Mouse (Mus musculus) retina, adult 2 months (tissue): Measurements from ENCODE around the gene Fam76b.
A peak's percentile ranks its signal among the peaks of the same experiment; 100 is the strongest.

ENCODE experiments used
- DNase-seq: peaks from one replicate; pipeline ENCODE4 v3.0.0-alpha.2; 2012; ENCODE audit warnings: low read depth, low spot score

Fam76b gene

DNA sequence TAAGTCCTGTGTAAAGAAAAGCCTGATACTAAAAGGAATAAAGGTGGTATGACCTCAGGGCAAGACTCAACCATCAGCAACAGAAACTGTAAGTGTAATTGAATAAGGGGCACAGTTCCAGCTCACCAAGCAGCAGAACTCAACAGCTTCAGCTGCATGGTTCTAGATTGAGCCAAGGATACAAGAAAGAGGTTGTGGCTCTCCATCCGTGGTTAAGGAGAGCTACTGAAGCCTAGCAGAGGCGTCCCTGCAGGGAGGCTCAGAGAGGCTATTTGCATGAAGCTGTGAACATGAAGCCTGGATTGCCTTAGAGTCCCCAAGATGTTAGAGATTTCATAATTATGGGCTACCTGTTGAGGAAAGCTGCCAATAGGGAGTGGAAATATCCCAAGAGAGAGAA is 40.1 kb downstream of the Fam76b start:
- no peak for DNase-seq

DNA sequence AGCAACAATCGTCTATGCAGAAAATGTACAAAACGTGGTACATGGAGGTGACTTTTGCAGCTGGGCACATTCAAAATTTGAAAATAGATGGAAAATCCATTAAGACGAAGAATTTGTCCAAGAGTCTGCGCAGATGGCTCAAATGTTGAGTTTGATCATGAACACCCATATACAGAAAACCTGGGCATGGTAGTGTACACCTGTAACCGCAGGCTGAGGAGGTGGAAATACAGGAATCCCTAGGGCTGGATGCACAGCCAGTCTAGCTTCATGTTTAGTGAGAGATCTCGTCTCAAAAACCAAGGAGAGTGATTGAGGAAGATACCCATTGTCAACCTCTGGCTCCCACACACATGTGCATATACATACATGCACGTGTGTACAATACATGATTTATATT is 44.1 kb downstream of the Fam76b start:
- no peak for DNase-seq

GRCm38 (mm10) chr9:13874359-13874758 is 46.8 kb downstream of the Fam76b start:
- no peak for DNase-seq

- no peak for DNase-seq
These were observed 47.8 kb downstream of the Fam76b start for GRCm38 (mm10) chr9:13875340-13875739.

- no peak for DNase-seq
These were observed 53.2 kb downstream of the Fam76b start for GRCm38 (mm10) chr9:13880761-13881160.

DNA sequence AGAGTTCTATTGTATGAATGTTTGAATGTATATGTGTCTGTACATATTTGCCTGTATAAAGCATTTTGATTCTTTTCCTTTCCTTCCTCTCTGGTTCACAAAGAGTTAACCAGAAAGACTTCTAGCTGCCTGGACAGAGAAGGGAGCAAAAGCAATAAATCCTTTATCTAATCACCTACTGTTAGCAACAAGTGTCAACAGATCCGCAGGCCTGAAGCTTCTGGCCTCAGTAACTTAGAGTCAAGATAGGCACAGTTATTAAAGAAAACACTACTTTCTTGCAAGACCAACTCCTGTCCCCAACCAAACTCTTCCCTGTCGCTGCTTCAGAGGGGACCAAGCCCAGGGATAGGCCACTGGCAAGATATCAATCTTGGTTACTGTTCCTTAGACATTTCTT is 55.0 kb downstream of the Fam76b start:
- DNase-seq: no peak

GRCm38 (mm10) chr9:13888981-13889380 is 61.5 kb downstream of the Fam76b start:
- no peak for DNase-seq

- peak; percentile 28 for DNase-seq
These were observed 62.1 kb downstream of the Fam76b start for GRCm38 (mm10) chr9:13889657-13890056.

DNA sequence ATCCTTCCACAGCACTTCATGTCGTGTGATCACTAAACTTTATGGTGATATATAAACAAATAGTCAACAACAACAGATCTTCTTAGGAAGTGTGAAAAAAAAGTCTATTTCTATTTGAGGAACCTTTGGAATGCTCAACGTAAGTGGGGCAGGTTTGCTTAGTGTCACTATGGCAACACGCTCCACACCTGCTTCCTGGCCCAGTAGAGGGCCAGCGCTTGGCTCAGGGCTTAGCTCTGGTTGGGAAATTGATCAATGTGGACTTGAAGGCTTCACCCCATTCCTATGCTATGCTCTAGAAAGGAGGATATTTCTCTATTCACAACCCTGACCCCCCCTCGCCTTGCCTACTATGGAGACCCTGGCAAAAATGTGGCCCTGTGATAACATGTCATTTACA is 62.7 kb downstream of the Fam76b start:
- no peak for DNase-seq

GRCm38 (mm10) chr9:13891888-13892287 is 64.4 kb downstream of the Fam76b start:
- no peak for DNase-seq

GRCm38 (mm10) chr9:13893044-13893443 is 65.5 kb downstream of the Fam76b start:
- DNase-seq: no peak

DNA sequence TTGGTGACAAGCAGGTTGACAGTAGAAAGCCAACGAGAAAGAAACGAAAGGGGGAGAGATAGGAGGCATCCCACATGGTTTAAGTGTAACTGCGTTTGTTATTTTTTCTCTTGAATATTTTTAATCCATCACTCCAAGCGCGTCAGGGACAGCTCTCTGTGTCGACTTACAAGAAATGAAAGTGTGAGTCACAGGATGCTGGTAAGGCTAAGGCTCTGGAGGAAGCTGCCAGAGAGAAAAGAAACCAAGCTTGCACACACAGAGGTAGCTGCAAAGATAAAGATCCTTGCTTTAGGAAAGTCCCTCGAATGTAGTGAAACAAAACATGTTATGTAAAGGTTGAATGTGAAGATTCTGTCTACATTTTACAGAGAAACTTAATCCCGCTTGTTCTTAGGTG is 67.0 kb downstream of the Fam76b start:
- DNase-seq: no peak

DNA sequence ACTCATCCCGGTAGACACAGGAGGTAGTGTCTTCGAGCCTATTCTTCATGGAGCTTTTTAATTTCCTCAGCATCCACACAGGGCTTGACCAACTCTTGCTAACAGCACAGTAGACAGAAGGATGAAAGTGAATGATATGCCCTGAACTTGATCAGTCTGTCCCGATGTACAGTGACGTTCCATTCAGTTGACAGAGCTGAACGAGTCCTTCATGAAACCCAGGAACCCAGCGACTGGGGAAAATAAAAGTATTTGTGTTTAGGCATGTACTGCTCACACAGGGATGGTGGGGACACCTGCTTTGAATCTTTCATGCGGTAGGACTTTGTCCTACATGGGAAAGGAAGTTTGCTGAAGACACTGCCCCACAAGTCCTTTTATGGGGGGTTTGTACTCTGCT is 67.4 kb downstream of the Fam76b start:
- no peak for DNase-seq

DNA sequence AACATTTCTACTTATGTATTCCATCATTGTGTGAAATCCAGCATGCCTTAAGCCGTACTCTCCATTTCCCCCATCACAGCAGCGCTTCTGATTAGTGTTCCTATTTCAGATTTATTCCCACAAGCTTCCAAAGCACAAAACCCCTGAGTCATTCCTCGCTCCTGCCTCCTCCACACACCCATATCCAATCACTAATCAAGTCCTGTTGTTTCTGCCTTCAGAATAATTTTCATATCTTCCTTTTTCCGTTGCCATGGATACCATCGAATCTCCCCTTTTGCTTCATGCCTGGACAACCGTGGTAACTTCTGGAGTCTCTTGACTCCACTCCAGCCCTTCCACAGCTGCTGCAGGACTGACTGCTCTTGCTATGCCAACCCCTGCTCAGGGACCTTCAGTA is 68.5 kb downstream of the Fam76b start:
- DNase-seq: no peak

GRCm38 (mm10) chr9:13898510-13899305 is 71.2 kb downstream of the Fam76b start:
- DNase-seq: no peak

DNA sequence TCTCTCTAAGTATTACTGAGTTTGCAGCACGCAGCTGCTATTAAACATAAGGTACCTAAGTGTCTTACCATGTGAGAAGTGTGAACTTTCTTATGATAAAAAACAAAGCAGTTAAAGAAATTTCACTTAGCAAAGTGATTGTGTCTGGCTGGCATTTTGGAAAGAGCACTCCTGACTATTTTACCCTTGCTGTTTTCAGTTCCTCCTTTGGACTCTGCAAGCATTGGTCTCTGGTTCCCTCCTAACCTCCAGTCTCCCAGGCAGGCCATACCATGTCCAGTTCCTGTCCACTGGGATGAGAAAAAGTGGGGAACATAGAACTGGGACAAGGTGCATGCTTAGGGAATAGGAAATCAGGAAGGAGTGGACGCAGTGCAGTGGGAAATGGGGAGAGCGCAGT is 74.5 kb downstream of the Fam76b start:
- no peak for DNase-seq

- no peak for DNase-seq
These were observed 76.7 kb downstream of the Fam76b start for GRCm38 (mm10) chr9:13904091-13904779.
